Mouse (Mus musculus) lung, adult 2 months (tissue): ENCODE data around the gene Slc16a10. TPM values are rescaled to one million over a fixed set of nuclear protein-coding genes. Genes with fewer than 3 reads are reported as not detected.

Source experiments
- DNase-seq: peaks from one replicate; pipeline ENCODE4 v3.0.0; 2022
- H3K4me1 ChIP-seq: fragments of 200-500 bp; 2 replicates; pipeline ENCODE4 v1.6.1; 2011; ENCODE audit warnings: low read length; ENCODE audit not compliant: control insufficient read depth, insufficient read depth
- H3K4me3 ChIP-seq: fragments of 200-500 bp; replicated peaks from 2 replicates; pipeline ENCODE3; 2011; ENCODE audit warnings: low read depth, mild to moderate bottlenecking, control low read depth, low read length; ENCODE audit errors: extremely low read depth
- CTCF ChIP-seq: fragments of 200-500 bp; IDR thresholded peaks from 2 replicates; pipeline ENCODE4 v1.5.1; 2011; ENCODE audit warnings: mild to moderate bottlenecking, low read length, control low read depth; ENCODE audit not compliant: insufficient read depth
- POLR2A ChIP-seq: fragments of 200-500 bp; IDR thresholded peaks from 2 replicates; pipeline ENCODE4 v1.6.1; 2011; ENCODE audit warnings: low read depth, mild to moderate bottlenecking, control low read depth, low read length, borderline replicate concordance; ENCODE audit errors: extremely low read depth
- WGBS: fragments of 180-500 bp; shearing (Covaris S2); methylation state at CpG from one replicate; pipeline ENCODE4 v1.1.7; 2018; 5-methylcytosine and 5-hydroxymethylcytosine counted together
- polyA plus RNA-seq: library from polyadenylated mRNA; depleted of rRNA; stranded (reverse); fragments of >200 nt; gene quantifications from 2 replicates; pipeline ENCODE4 v1.2.3, GENCODE M21; 2012; rRNA removed

The Slc16a10 gene
- polyA plus RNA-seq = 11.3 and 20.7 TPM in 2 replicates

GRCm38 (mm10) chr10:40141864-40142523 lies at the start of gene Slc16a10:
Gene Slc16a10, minus strand, starts transcription at chr10:40142258.
- WGBS = 1% methylated on average over 71 of the region's 76 CpGs
- Histone ChIP-seq H3K4me1 (no peaks in the 10 kb centered on the region), H3K4me3 (peak within 1 kb of the TSS; percentile 63)
- TF ChIP-seq POLR2A = peak; percentile 65; the same call in 1 of the 2 replicates
- TF ChIP-seq CTCF = no peak
- DNase-seq = peak; percentile 85

GRCm38 (mm10) chr10:40191338-40191979 lies 49.4 kb upstream of the Slc16a10 start:
- H3K4me3 ChIP-seq = no peak overlapping the region
- no peak for DNase-seq
- H3K4me1 ChIP-seq = no peaks in the 10 kb centered on the region
- 29% methylated on average over 22 of the region's 22 CpGs for WGBS
- TF ChIP-seq POLR2A = no peak
- TF ChIP-seq CTCF = no peak

GRCm38 (mm10) chr10:40190871-40191270 lies 48.8 kb upstream of the Slc16a10 start:
- TF ChIP-seq CTCF (0 out of 2 replicates have a peak, but pooled peaks have one; percentile 6), POLR2A (no peak)
- DNase-seq = no peak

GRCm38 (mm10) chr10:40189689-40190088 lies 47.6 kb upstream of the Slc16a10 start:
- TF ChIP-seq CTCF (no peak), POLR2A (no peak)
- 86% methylated on average over 2 of the region's 2 CpGs for WGBS
- no peak for DNase-seq
- Histone ChIP-seq H3K4me1 (no peaks in the 10 kb centered on the region), H3K4me3 (no peak overlapping the region)

More at GRCm38 (mm10) chr10:40190871-40191270, 48.8 kb upstream of the Slc16a10 start:
- Histone ChIP-seq H3K4me3 (no peak overlapping the region), H3K4me1 (no peaks in the 10 kb centered on the region)
- WGBS = 61% methylated on average over 8 of the region's 8 CpGs

GRCm38 (mm10) chr10:40188831-40189230 lies 46.8 kb upstream of the Slc16a10 start:
- no peak for DNase-seq
- no peak overlapping the region for H3K4me3 ChIP-seq
- no peaks in the 10 kb centered on the region for H3K4me1 ChIP-seq
- TF ChIP-seq CTCF = no peak
- no peak for TF ChIP-seq POLR2A
- 64% methylated on average over 3 of the region's 3 CpGs for WGBS

GRCm38 (mm10) chr10:40185956-40186355 lies 43.9 kb upstream of the Slc16a10 start:
- Histone ChIP-seq H3K4me1 (no peaks in the 10 kb centered on the region), H3K4me3 (no peak overlapping the region)
- DNase-seq = no peak
- TF ChIP-seq POLR2A (no peak), CTCF (no peak)

GRCm38 (mm10) chr10:40180011-40180410 lies 38.0 kb upstream of the Slc16a10 start:
- Histone ChIP-seq H3K4me1 (peaks cover 3% of the 10 kb centered on the region; the same call in 1 of the 2 replicates), H3K4me3 (no peak overlapping the region)
- DNase-seq = no peak
- WGBS = 52% methylated on average over 2 of the region's 2 CpGs
- no peak for TF ChIP-seq CTCF
- no peak for TF ChIP-seq POLR2A

- no peak overlapping the region for H3K4me3 ChIP-seq
- no peak for DNase-seq
- peaks cover 3% of the 10 kb centered on the region; the same call in 1 of the 2 replicates for H3K4me1 ChIP-seq
- WGBS = 91% methylated on average over 5 of the region's 5 CpGs
- no peak for TF ChIP-seq CTCF
- no peak for TF ChIP-seq POLR2A
These were observed 37.1 kb upstream of the Slc16a10 start for GRCm38 (mm10) chr10:40179142-40179541.

- WGBS = 9% methylated on average over 6 of the region's 6 CpGs
- no peak overlapping the region for H3K4me3 ChIP-seq
- H3K4me1 ChIP-seq = peaks cover 3% of the 10 kb centered on the region; the same call in 1 of the 2 replicates
- peak; percentile 49 for DNase-seq
- TF ChIP-seq CTCF (no peak), POLR2A (no peak)
These were observed 35.4 kb upstream of the Slc16a10 start for GRCm38 (mm10) chr10:40177323-40177962.
